Comparison of ENCODE assay signal across 8 mouse cellular contexts in genomic region chr8:13200301-13201012, GRCm38 (mm10). TPM values are rescaled to one million over a fixed set of nuclear protein-coding genes. Genes with fewer than 3 reads are reported as not detected.
DNase-seq lines count a peak whose midpoint lies in the region; ATAC-seq and TF ChIP-seq lines count a peak whose summit lies in the region.

Gene Grtp1 (minus strand): TSS chr8:13200620.

- under 1% methylated on average over 44 of the region's 58 CpGs for WGBS in embryonic facial prominence, embryonic 14.5 days
- WGBS in large intestine, adult 2 months, result 2% methylated on average over 58 of the region's 58 CpGs

- TF ChIP-seq CTCF in MEL (IDR thresholded peaks at IDR 0.05 in 2 of 3, conservative IDR thresholded peaks at IDR 0.05 in 1 of 3; ENCODE audit: control insufficient read depth in 1 of 3, insufficient read depth in 1 of 3, low read depth in 2 of 3, low read length in 3 of 3, poor library complexity in 1 of 3, severe bottlenecking in 1 of 3), result no peak

- H3K27me3 ChIP-seq in MEL (ENCODE audit: control insufficient read depth in 1 of 2, insufficient read depth in 2 of 2, low read length in 2 of 2), result no peaks in the 10 kb centered on the region
- H3K27me3 ChIP-seq in embryonic facial prominence, embryonic 14.5 days (replicated peaks; ENCODE audit: control insufficient read depth, insufficient read depth, low read length), result peaks cover 40% of the 10 kb centered on the region

- peaks cover 0 to 24% of the 10 kb centered on the region in 2 experiments; a peak in 2 of 4 replicates for H3K36me3 ChIP-seq in MEL (ENCODE audit: control insufficient read depth in 1 of 2, insufficient read depth in 2 of 2, low read length in 2 of 2)
- H3K36me3 ChIP-seq in embryonic facial prominence, embryonic 14.5 days (ENCODE audit: control insufficient read depth, insufficient read depth, low read length), result no peaks in the 10 kb centered on the region

- no peaks in the 10 kb centered on the region for H3K9me3 ChIP-seq in MEL (replicated peaks; ENCODE audit: insufficient read depth, low read length)
- H3K9me3 ChIP-seq in embryonic facial prominence, embryonic 14.5 days (ENCODE audit: control insufficient read depth, low read length), result no peaks in the 10 kb centered on the region

- no peak for TF ChIP-seq RAD21 in MEL (IDR thresholded peaks at IDR 0.05; ENCODE audit: low read depth, low read length)

- TF ChIP-seq POLR2A in MEL (IDR thresholded peaks at IDR 0.05; ENCODE audit: control insufficient read depth in 1 of 2, insufficient read depth in 1 of 2, low read depth in 1 of 2, low read length in 2 of 2, poor library complexity in 1 of 2), result peak; percentile 56 to 87; a peak in 3 of 4 replicates

- peaks cover 1% of the 10 kb centered on the region; the same call in 1 of the 2 replicates for H3K79me2 ChIP-seq in MEL (ENCODE audit: control insufficient read depth, insufficient read depth, low read length, poor library complexity)

- peak within 1 kb of the TSS; percentile 72 to 96 for H3K4me3 ChIP-seq in MEL (ENCODE audit: control insufficient read depth in 1 of 2, insufficient read depth in 1 of 2, low read depth in 2 of 2, low read length in 2 of 2)
- H3K4me3 ChIP-seq in embryonic facial prominence, embryonic 14.5 days (ENCODE audit: low read depth, low read length), result peak within 1 kb of the TSS; percentile 82

- DNase-seq in A20 (ENCODE audit: low read depth, low spot score) (peak; percentile 60), MEL (ENCODE audit: low read depth, low spot score) (peak; percentile 62)
- DNase-seq in embryonic facial prominence, embryonic 14.5 days (ENCODE audit: low spot score), result peak; percentile 44
- DNase-seq in heart, postnatal 14 days, result peak; percentile 57 to 60
- DNase-seq in large intestine, adult 2 months (ENCODE audit: low read depth, low spot score), result no peak
- peak; percentile 67 to 90 for DNase-seq in spleen, postnatal 4 days (ENCODE audit: low spot score in 2 of 2)
- DNase-seq in layer of hippocampus, adult 11-12 months (ENCODE audit: low spot score), result no peak

- TF ChIP-seq EP300 in MEL (IDR thresholded peaks at IDR 0.05; ENCODE audit: low read depth in 1 of 2, low read length in 2 of 2), result no peak

- H3K27ac ChIP-seq in MEL (ENCODE audit: control insufficient read depth, low read depth, low read length), result peak within 1 kb of the TSS; percentile 18; the same call in 1 of the 2 replicates
- H3K27ac ChIP-seq in embryonic facial prominence, embryonic 14.5 days (replicated peaks; ENCODE audit: low read depth, low read length), result no peak within 1 kb of the TSS

- intact Hi-C loops in heart, postnatal 14 days (cut with DNase I), result no loop called here

- H3K9ac ChIP-seq in MEL (ENCODE audit: control insufficient read depth, low read depth, low read length, poor library complexity, severe bottlenecking), result peak within 1 kb of the TSS; percentile 77
- H3K9ac ChIP-seq in embryonic facial prominence, embryonic 14.5 days (ENCODE audit: low read depth, low read length), result peak within 1 kb of the TSS; percentile 67

- peak; percentile 69 for ATAC-seq in embryonic facial prominence, embryonic 14.5 days (ENCODE audit: low read depth)
- peak; percentile 6; the same call in 1 of the 2 replicates for ATAC-seq in megakaryocyte progenitor cell, adult 5-6 weeks (replicated peaks; ENCODE audit: poor library complexity)

- peaks cover 7 to 32% of the 10 kb centered on the region in 2 experiments for H3K4me1 ChIP-seq in MEL (ENCODE audit: control insufficient read depth in 1 of 2, insufficient read depth in 2 of 2, low read length in 2 of 2)
- no peaks in the 10 kb centered on the region; the same call in 1 of the 2 replicates for H3K4me1 ChIP-seq in embryonic facial prominence, embryonic 14.5 days (ENCODE audit: control insufficient read depth, insufficient read depth, low read length)

- peak within 1 kb of the TSS; percentile 88 for H3K4me2 ChIP-seq in embryonic facial prominence, embryonic 14.5 days (ENCODE audit: low read depth, low read length)

TF ChIP-seq in MEL, 35 proteins besides CTCF, POLR2A, EP300 and RAD21:
- TF ChIP-seq USF2 (IDR thresholded peaks at IDR 0.05; ENCODE audit: borderline replicate concordance in 1 of 2, insufficient read depth in 1 of 2, low read depth in 1 of 2, low read length in 2 of 2) (no peak), TCF12 (IDR thresholded peaks at IDR 0.05; ENCODE audit: low read depth, low read length) (no peak; the same call in 1 of the 2 replicates), SMC3 (IDR thresholded peaks at IDR 0.05; ENCODE audit: low read depth, low read length) (no peak), TAL1 (IDR thresholded peaks at IDR 0.05; ENCODE audit: low read length) (no peak), ZKSCAN1 (IDR thresholded peaks at IDR 0.05; ENCODE audit: low read depth, low read length) (no peak), USF1 (IDR thresholded peaks at IDR 0.05; ENCODE audit: low read depth, low read length) (no peak), HCFC1 (IDR thresholded peaks at IDR 0.05; ENCODE audit: low read depth, low read length) (0 out of 2 replicates have a peak, but pooled peaks have one; percentile 22), POLR2AphosphoS5 (IDR thresholded peaks at IDR 0.05; ENCODE audit: borderline replicate concordance, low read depth, low read length) (no peak), ZMIZ1 (IDR thresholded peaks at IDR 0.05; ENCODE audit: low read depth, low read length) (peak; percentile 42; the same call in 1 of the 2 replicates), UBTF (IDR thresholded peaks at IDR 0.05; ENCODE audit: borderline replicate concordance, insufficient read depth, low read depth, low read length) (no peak), MYC (IDR thresholded peaks at IDR 0.05; ENCODE audit: low read depth, low read length) (no peak), GABPA (IDR thresholded peaks at IDR 0.05; ENCODE audit: low read depth, low read length) (no peak), SIN3A (IDR thresholded peaks at IDR 0.05; ENCODE audit: low read length) (peak; percentile 50; the same call in 1 of the 2 replicates), POLR2AphosphoS2 (IDR thresholded peaks at IDR 0.05; ENCODE audit: low read length) (no peak), RCOR1 (IDR thresholded peaks at IDR 0.05; ENCODE audit: low read depth, low read length) (0 out of 2 replicates have a peak, but pooled peaks have one; percentile 5), MAZ (IDR thresholded peaks at IDR 0.05; ENCODE audit: low read depth, low read length) (no peak), MEF2A (IDR thresholded peaks at IDR 0.05; ENCODE audit: extremely low read depth, insufficient replicate concordance, low read depth, low read length, poor library complexity, severe bottlenecking) (no peak), TBP (IDR thresholded peaks at IDR 0.05; ENCODE audit: low read depth, low read length) (no peak), CHD2 (IDR thresholded peaks at IDR 0.05; ENCODE audit: low read length) (no peak), MAX (IDR thresholded peaks at IDR 0.05; ENCODE audit: low read length) (no peak), ZC3H11A (IDR thresholded peaks at IDR 0.05; ENCODE audit: low read depth, low read length) (no peak), NELFE (IDR thresholded peaks at IDR 0.05; ENCODE audit: low read depth, low read length) (peak; percentile 54; the same call in 1 of the 2 replicates), MXI1 (IDR thresholded peaks at IDR 0.05; ENCODE audit: low read depth, low read length) (peak; percentile 53), GATA1 (IDR thresholded peaks at IDR 0.05; ENCODE audit: low read depth, low read length) (no peak), ELF1 (IDR thresholded peaks at IDR 0.05; ENCODE audit: low read depth, low read length) (no peak), ZNF384 (IDR thresholded peaks at IDR 0.05; ENCODE audit: low read depth, low read length) (no peak), BHLHE40 (IDR thresholded peaks at IDR 0.05; ENCODE audit: borderline replicate concordance, low read depth, low read length) (no peak), MAFK (IDR thresholded peaks at IDR 0.05; ENCODE audit: borderline replicate concordance, low read depth, low read length) (no peak)

RNA-seq across cellular contexts. Expression of gene Grtp1, which starts in this region (rescaled TPM):
- total RNA-seq in MEL (2012; rRNA removed), result 8.2 and 11.9 TPM in 2 replicates
- 10 to 100 TPM in 1 of 2 experiments, not detected in 1; 15.1 TPM for polyA plus RNA-seq in MEL (2012; ENCODE audit: insufficient read depth in 1 of 2, insufficient read length in 2 of 2, low read depth in 1 of 2, low replicate concordance in 2 of 2, missing spikeins in 1 of 2)
- polyA plus RNA-seq in embryonic facial prominence, embryonic 14.5 days (2014; fragmentation: Nextera tagmentation; extraction: Ambion mirVana), result 13.6 and 14.5 TPM in 2 replicates
- 1 to 10 TPM; 2.8 to 2.9 TPM for total RNA-seq in heart, postnatal 14 days (2021)
- 67.3 and 69.4 TPM in 2 replicates for polyA plus RNA-seq in large intestine, adult 2 months (2012; rRNA removed)
- total RNA-seq in megakaryocyte progenitor cell, adult 5-6 weeks (2015), result 0.71 and 1.0 TPM in 2 replicates
- 0.08 and 0.37 TPM in 2 replicates for total RNA-seq in megakaryocyte progenitor cell, adult 5-6 weeks (2017)

Comparison
In these comparisons a context has a peak if more than half of its experiments do, and no peak if none do; other contexts are left out.
1. DNase-seq: peak in A20 (single experiment), MEL (single experiment), embryonic facial prominence, embryonic 14.5 days (single experiment), heart, postnatal 14 days (2 of 2) and spleen, postnatal 4 days (2 of 2); none in large intestine, adult 2 months (single experiment) and layer of hippocampus, adult 11-12 months (single experiment).